Mouse (Mus musculus) adrenal gland, adult (tissue): ENCODE results near the gene Farsb.
A peak's percentile ranks its signal among the peaks of the same experiment; 100 is the strongest.

Experiments
- DNase-seq, 2 experiments: peaks; one replicate each; pipeline ENCODE4 v3.0.0; 2022 to 2023; ENCODE audit warnings: low spot score in 1 of 2; ENCODE audit not compliant: inconsistent age in 2 of 2

Gene Farsb

DNA sequence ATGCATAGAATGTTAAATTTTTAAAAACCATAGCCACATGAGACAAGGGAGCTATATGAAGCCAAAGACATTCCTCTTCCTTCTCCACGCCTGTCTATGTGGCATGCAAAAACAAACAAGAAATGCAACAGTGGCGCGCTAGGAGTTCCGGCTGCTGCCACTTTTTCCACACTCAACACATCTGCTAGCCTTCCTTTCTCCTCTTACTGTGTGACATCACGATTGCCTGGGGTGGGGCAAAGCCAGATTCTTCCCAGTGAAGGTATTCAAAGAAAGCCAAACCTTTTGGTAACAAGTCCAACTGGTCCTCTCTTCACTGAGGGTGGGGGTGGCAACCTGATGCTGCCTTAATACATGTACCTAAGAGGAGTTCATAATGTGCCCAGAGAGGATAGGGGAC, 66.9 kb downstream of the Farsb start:
- no peak for DNase-seq

DNA sequence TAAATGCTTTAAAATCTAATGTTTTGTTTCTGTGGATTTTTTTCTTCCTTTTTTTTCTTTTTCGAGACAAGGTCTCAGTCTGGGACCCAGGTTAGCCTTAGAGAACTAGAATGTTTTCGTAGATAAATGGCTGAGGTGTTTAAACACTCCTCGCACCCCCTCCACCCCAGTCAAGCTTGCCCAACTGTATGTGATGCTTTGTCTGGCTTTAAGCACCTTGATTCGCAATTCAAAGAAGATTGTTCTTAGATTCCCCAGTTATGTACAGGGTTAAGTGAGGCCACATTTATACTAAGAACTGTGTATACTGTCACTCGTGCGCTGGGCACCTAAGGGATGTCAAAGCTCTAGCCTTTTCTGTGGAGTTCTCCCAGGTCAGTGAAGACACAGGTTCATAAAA, 68.4 kb downstream of the Farsb start:
- DNase-seq: no peak

GRCm38 (mm10) chr1:78419593-78419992, 69.1 kb downstream of the Farsb start:
- peak; percentile 79 to 94 for DNase-seq

DNA sequence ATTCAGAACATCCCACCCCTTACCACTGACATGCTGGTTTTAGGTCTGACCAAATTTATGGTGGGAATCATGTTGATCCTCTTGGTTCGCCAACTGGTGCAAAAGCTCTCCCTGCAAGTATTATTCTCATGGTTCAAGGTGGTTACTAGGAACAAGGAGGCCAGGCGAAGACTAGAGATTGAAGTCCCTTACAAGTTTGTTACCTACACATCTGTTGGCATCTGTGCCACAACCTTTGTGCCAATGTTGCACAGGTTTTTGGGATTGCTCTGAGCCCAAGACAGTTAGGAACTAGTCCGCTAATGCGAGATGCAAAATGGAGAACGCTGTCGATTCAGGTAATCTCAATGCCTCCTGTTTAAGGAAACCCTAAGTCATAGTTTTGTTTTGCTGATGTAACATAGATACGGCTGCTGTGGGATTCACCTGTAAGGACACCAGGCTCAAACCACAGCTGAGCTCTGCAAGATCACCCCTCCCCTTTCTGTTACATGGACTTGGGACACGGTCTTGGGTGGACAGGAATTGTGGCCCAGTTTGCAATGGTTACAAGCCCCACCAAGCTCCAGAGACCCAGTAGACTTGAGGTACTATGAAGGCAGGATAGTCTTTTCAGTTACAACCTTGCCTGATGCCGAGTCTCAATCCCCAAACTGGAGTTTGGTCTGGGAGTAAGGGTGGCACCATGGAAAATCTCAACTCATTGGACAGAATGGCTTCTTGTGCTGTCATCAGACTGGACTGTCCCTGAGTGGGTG, 71.4 kb downstream of the Farsb start:
- DNase-seq: no peak

DNA sequence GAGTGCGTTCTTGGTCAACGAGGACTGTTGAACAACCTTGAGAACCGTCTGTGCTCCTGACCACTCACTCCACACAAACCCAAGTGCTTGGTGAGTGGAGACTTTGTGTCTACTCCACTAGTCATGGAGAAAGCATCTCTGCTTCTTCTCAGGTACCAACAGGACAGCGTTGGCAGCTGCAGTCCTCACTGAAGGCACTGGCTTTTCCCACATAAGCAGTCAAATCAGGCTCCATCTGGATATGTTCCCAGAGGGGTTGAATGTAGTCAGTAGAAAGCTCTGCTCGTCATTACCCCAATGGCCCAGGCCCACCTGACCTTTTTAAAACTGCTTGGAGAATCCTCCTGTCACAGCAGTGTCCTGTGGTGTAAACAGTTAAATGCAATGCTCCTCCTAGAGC, 74.3 kb downstream of the Farsb start:
- no peak for DNase-seq

DNA sequence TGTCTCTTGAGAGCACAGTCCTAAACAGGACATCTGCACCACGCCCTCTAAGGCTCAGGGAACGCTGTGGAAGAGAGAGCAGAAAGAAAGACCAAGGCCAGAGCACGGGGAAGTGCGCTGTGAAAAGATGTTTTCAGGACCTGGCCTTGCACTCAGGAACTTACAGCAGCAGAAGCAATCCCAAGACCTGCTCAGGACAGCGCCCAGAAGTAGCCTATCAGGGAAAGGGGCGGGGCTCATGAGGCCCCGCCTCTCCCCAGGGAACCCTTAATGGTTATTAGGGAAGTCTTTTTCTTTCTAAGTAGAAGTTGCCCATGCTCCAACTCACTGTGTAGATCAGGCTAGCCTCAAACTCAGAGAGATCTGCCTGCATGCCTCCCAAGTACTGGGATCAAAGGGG, 76.0 kb downstream of the Farsb start:
- DNase-seq: peak; percentile 49 to 69

- DNase-seq: no peak
Observed at GRCm38 (mm10) chr1:78409396-78409795, 79.3 kb downstream of the Farsb start.

- no peak for DNase-seq
Observed at GRCm38 (mm10) chr1:78401413-78401812, 87.3 kb downstream of the Farsb start.

DNA sequence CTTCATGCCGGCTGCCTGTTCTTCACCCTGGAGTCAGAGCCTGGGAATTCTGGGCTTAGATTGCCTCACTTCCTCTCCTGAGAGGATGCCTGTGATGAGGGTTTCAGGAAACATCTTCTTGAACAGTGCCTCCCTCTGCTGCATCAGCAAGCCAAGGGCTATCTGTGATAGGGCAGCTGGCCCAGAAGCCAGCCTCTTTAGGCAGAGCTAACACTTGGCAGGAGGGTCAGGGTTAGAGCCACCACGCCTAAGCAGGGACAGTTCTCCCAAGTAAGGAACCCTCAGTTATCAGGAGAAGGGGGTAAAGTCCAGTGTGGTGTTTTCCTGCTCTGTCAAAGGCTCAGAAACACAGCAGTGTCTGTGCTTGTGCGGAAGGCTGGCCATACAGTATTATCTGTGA, 88.9 kb downstream of the Farsb start:
- no peak for DNase-seq

DNA sequence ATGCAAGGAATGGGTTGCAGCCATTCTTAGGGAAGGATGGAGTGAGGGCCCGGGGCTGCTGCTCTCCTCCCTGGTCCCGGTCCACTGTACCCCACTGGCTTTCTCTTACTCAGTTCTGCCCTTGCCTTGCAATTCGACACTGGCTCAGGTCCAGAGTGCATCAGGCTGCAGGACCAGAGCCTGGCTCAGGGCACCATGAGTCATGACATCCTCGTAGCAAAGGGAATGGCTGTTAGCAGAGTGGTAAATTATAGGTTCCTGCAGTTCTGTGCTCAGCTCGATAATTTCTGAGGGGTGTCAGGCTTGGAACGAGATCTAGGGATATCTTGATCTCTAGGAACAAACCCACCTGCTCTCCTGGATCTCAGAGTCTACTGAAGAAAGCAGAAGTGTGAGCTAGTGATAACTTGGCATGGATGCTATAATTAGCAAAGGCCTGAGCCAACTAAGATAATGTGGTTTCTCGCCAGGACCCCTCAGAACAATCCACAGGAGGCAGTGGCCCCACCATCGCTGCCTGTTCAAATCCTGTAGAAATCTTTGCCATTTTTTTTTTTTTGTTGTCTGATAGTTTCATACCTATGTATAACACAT, 92.3 kb downstream of the Farsb start:
- peak; percentile 91 to 94 for DNase-seq

DNA sequence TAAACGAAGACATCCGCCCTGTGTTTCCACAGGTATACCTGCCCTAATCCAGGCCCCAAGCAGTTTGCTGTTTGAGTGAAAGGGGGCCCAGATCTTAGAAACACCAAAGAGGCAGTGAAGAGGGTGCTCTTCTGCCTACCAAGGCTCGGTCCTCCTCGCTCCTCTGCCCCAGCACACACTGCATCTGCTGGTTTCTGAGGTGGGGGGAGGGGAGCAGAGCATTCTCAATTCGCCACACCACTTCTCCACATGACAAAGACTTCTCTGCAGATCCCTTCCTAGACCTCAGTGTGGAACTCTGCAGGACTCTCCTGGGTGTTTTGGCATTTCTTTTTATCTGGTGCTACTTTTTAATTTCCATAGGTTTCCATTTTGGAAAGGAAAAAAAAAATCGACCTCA, 93.0 kb downstream of the Farsb start:
- no peak for DNase-seq

DNA sequence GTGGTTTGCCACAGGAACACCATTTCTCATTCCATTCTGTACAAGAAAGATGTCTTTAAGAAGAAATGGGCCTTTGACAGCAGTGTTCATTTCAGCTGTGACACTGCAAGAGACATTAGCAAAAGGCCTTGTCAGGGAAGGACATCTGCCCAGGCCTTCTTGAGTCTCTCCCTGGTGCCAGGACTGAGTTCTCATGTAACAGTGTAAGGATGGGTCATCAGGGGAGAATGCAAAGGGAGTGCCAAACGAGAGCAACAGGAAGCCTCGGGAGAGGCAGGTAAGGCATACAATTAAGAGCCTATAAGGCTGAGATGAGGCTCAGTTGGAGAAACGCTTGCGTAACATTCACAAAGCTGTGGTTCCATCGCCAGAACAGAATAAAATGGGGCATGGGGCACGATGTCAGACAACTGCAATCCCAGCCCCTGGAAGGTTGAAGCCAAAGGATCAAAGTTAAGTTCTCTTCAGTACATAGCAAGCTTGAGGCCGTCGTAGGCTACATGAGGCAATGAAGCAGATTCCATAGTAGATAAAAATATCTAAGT, 93.4 kb downstream of the Farsb start:
- peak in 1 of 2 experiments; percentile 51 for DNase-seq

GRCm38 (mm10) chr1:78388848-78389247, 99.8 kb downstream of the Farsb start:
- no peak for DNase-seq

GRCm38 (mm10) chr1:78387854-78388253, 100.8 kb downstream of the Farsb start:
- no peak for DNase-seq

DNA sequence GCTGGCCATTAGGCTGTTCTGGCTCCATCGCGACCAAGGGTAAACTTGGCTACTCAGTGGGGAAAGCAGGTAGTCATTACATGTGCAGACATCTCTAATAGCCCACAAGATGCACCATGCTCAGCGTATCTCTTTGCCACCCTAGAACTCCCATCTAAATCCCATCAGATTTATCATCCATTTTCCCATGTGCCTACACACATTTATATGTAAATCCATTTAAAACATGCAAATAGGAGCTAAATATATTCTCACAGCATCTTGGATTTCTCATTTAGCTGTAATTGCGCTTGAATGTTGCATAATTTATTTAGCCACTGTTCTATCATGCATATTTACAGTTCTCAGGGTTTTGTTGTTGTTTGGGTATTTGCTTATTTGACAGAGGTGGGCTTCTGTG, 107.7 kb downstream of the Farsb start:
- DNase-seq: no peak

GRCm38 (mm10) chr1:78375058-78375457, 113.6 kb downstream of the Farsb start:
- DNase-seq: no peak

DNA sequence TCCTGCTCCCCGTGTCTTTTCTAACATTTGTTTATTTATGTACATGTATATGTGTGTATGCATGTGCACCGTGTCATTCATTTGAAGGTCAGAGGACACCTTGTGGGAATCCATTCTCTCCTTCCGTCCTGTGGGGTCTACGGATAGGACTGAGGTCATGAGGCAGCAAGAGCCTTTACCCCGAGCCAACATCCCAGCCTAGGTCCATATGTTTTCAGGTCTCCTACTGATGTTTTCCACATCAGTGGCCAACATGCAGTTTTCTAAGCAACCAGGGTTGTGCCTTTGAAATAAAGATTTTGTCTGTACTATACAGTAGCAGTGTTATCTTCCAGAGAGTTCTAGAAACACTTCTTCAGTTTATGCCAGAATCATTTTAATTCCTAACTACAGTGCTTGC, 114.9 kb downstream of the Farsb start:
- DNase-seq: no peak

GRCm38 (mm10) chr1:78372316-78372715, 116.4 kb downstream of the Farsb start:
- no peak for DNase-seq

DNA sequence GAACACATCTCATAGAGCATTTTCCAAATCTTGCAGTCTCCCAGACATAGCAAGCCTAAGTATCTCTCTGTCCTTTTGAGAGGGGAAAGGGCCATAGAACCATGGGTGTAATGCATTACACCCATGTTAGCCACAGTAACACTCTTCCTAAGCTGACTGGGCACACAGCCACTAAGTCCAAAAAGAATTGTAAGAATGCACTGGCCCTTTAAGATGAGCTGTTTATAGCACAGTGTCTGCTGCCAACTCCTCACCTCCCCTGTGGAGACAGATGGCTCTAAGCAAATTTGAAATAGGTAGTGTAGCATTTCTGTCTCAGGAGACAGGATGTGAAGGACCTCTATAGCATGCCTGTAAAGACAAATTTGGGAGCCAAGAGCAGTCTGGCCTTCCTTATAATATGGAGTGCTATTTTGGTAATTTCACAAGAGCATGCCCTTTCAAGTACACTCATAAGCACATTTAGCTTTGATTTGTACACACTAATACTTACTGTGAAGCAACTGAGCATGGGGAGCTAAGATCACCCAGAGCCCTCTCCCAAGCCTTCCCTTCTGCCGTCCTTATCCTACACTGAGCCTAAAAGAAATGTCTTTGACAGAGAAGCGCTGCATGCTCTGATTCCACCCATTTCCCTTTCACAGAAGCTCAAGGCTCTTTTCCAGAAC, 117.0 kb downstream of the Farsb start:
- DNase-seq: peak in 1 of 2 experiments; percentile 30

DNA sequence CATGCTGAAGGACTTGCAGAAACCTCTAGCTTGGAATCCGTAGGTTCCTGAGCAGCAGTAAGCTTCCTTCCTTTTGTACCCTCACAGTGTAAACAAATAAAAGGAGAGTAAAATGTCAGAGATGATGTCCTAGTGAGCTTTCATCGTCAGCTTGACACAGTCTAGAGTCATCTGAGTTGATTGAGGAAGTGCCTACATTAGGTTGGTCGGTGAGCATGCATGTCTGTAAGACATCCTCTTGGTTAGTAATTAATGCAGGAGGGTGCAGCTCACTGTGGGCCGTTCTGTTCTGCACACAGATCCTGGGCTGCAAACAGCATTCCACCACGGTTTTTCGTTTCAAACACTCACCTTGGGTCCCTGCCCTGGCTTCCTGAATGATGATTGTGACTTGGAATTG, 118.6 kb downstream of the Farsb start:
- no peak for DNase-seq
